Mouse (Mus musculus) hindbrain, embryonic 12.5 days (tissue): ENCODE measurements around the gene Gpkow. TPM values are rescaled to one million over a fixed set of nuclear protein-coding genes. Genes with fewer than 3 reads are reported as not detected.

Experiments
- ATAC-seq: fragments of 200-750 bp; cut with Nextera tagmentation; 2 replicates; pipeline ENCODE4 v1.8.0; 2017; ENCODE audit warnings: moderate TSS enrichment; ENCODE audit not compliant: low FRiP score
- H3K27ac ChIP-seq: fragments of 300-500 bp; sonication (generic); 2 replicates; pipeline ENCODE4 v1.5.1; 2016; ENCODE audit warnings: mild to moderate bottlenecking
- H3K27me3 ChIP-seq: fragments of 300-500 bp; sonication (generic); 2 replicates; pipeline ENCODE4 v1.6.1; 2016; ENCODE audit warnings: mild to moderate bottlenecking
- H3K36me3 ChIP-seq: fragments of 300-500 bp; sonication (generic); 2 replicates; pipeline ENCODE4 v1.6.1; 2016; ENCODE audit warnings: mild to moderate bottlenecking
- H3K4me1 ChIP-seq: fragments of 300-500 bp; sonication (generic); 2 replicates; pipeline ENCODE4 v1.6.1; 2016
- H3K4me2 ChIP-seq: fragments of 300-500 bp; sonication (generic); replicated peaks from 2 replicates; pipeline ENCODE4 v1.6.1; 2016; ENCODE audit warnings: mild to moderate bottlenecking
- H3K4me3 ChIP-seq: fragments of 300-500 bp; sonication (generic); 2 replicates; pipeline ENCODE4 v1.5.1; 2016; ENCODE audit warnings: mild to moderate bottlenecking
- H3K9ac ChIP-seq: fragments of 300-500 bp; sonication (generic); 2 replicates; pipeline ENCODE4 v1.6.1; 2016; ENCODE audit warnings: mild to moderate bottlenecking, moderate library complexity
- H3K9me3 ChIP-seq: fragments of 300-500 bp; sonication (generic); replicated peaks from 2 replicates; pipeline ENCODE4 v1.6.1; 2016; ENCODE audit warnings: mild to moderate bottlenecking
- WGBS: fragments of 180-500 bp; shearing (Covaris S2); methylation state at CpG from one replicate; pipeline ENCODE4 v1.1.7; 2016; 5-methylcytosine and 5-hydroxymethylcytosine counted together
- polyA plus RNA-seq: library from polyadenylated mRNA; unstranded; fragments of >200 nt; fragmentation: Nextera tagmentation; extraction: Ambion mirVana; gene quantifications from 2 replicates; pipeline ENCODE4 v1.2.1, GENCODE M21; 2016

The Gpkow gene
- polyA plus RNA-seq = 45.5 and 46.4 TPM in 2 replicates

- ATAC-seq = peak; percentile 96
- H3K36me3 ChIP-seq = peaks cover 5% of the 10 kb centered on the region; the same call in 1 of the 2 replicates
- peak within 1 kb of the TSS; percentile 56 for H3K4me2 ChIP-seq
- 12% methylated on average over 33 of the region's 33 CpGs for WGBS
- no peaks in the 10 kb centered on the region for H3K9me3 ChIP-seq
- H3K27ac ChIP-seq = no peak within 1 kb of the TSS
- H3K27me3 ChIP-seq = no peaks in the 10 kb centered on the region
- peak within 1 kb of the TSS; percentile 63 for H3K9ac ChIP-seq
- H3K4me3 ChIP-seq = peak within 1 kb of the TSS; percentile 50
- no peaks in the 10 kb centered on the region for H3K4me1 ChIP-seq
Observed at GRCm38 (mm10) chrX:7696954-7697381, at the start of gene Gpkow. Gene Gpkow (plus strand): TSS chrX:7697131.

GRCm38 (mm10) chrX:7648671-7649304 lies 48.1 kb upstream of the Gpkow start:
- H3K27me3 ChIP-seq = no peaks in the 10 kb centered on the region
- peak overlapping the region; percentile 53 for H3K4me2 ChIP-seq
- no peaks in the 10 kb centered on the region for H3K36me3 ChIP-seq
- no peaks in the 10 kb centered on the region for H3K9me3 ChIP-seq
- ATAC-seq = peak; percentile 96
- H3K27ac ChIP-seq = peak overlapping the region; percentile 74
- H3K4me1 ChIP-seq = no peaks in the 10 kb centered on the region
- H3K4me3 ChIP-seq = peak overlapping the region; percentile 35
- WGBS = 19% methylated on average over 25 of the region's 25 CpGs
- peak overlapping the region; percentile 55 for H3K9ac ChIP-seq

- Histone ChIP-seq H3K27ac (no peak within 1 kb of the TSS), H3K4me2 (peak within 1 kb of the TSS; percentile 47)
- no peak for ATAC-seq
Observed at GRCm38 (mm10) chrX:7657221-7657639, 39.7 kb upstream of the Gpkow start, which contains the start of gene Prickle3. Gene Prickle3 (plus strand): TSS chrX:7657260.

GRCm38 (mm10) chrX:7658031-7658784 lies 38.7 kb upstream of the Gpkow start:
- H3K27ac ChIP-seq = no peak overlapping the region
- 0 out of 2 replicates have a peak, but pooled peaks have one; percentile 40 for ATAC-seq
- no peak overlapping the region for H3K4me3 ChIP-seq
- 0 out of 2 replicates have a peak overlapping the region, but pooled peaks have one; percentile 9 for H3K9ac ChIP-seq
- peak overlapping the region; percentile 47; the same call in 1 of the 2 replicates for H3K4me2 ChIP-seq
- no peaks in the 10 kb centered on the region for H3K27me3 ChIP-seq
- H3K4me1 ChIP-seq = peaks cover 5% of the 10 kb centered on the region; the same call in 1 of the 2 replicates
- WGBS = 28% methylated on average over 12 of the region's 15 CpGs
- no peaks in the 10 kb centered on the region for H3K36me3 ChIP-seq
- 0 out of 2 replicates have a peak, but pooled peaks cover 4% of the 10 kb centered on the region for H3K9me3 ChIP-seq

More at GRCm38 (mm10) chrX:7657221-7657639, 39.7 kb upstream of the Gpkow start, which contains the start of gene Prickle3:
- Histone ChIP-seq H3K27me3 (no peaks in the 10 kb centered on the region), H3K9me3 (0 out of 2 replicates have a peak, but pooled peaks cover 4% of the 10 kb centered on the region), H3K4me3 (peak within 1 kb of the TSS; percentile 29), H3K9ac (0 out of 2 replicates have a peak within 1 kb of the TSS, but pooled peaks have one; percentile 32), H3K4me1 (peaks cover 5% of the 10 kb centered on the region; the same call in 1 of the 2 replicates), H3K36me3 (no peaks in the 10 kb centered on the region)
- 27% methylated on average over 26 of the region's 26 CpGs for whole genome bisulfite sequencing

GRCm38 (mm10) chrX:7658785-7659589 lies 37.9 kb upstream of the Gpkow start:
- Histone ChIP-seq H3K4me1 (peaks cover 5% of the 10 kb centered on the region; the same call in 1 of the 2 replicates), H3K4me3 (no peak overlapping the region), H3K36me3 (no peaks in the 10 kb centered on the region), H3K4me2 (peak overlapping the region; percentile 47; the same call in 1 of the 2 replicates), H3K27ac (no peak overlapping the region), H3K27me3 (no peaks in the 10 kb centered on the region), H3K9ac (no peak overlapping the region), H3K9me3 (0 out of 2 replicates have a peak, but pooled peaks cover 4% of the 10 kb centered on the region)
- WGBS = 59% methylated on average over 11 of the region's 11 CpGs
- no peak for ATAC-seq

GRCm38 (mm10) chrX:7661086-7661485 lies 35.8 kb upstream of the Gpkow start:
- WGBS = 70% methylated on average over 4 of the region's 4 CpGs
- Histone ChIP-seq H3K27me3 (no peaks in the 10 kb centered on the region), H3K36me3 (no peaks in the 10 kb centered on the region), H3K4me1 (peaks cover 5% of the 10 kb centered on the region; the same call in 1 of the 2 replicates), H3K9ac (no peak overlapping the region), H3K27ac (no peak overlapping the region), H3K4me3 (no peak overlapping the region), H3K9me3 (0 out of 2 replicates have a peak, but pooled peaks cover 4% of the 10 kb centered on the region), H3K4me2 (no peak overlapping the region)
- no peak for ATAC-seq

- Histone ChIP-seq H3K36me3 (0 out of 2 replicates have a peak, but pooled peaks cover 2% of the 10 kb centered on the region), H3K4me1 (peaks cover 5% of the 10 kb centered on the region; the same call in 1 of the 2 replicates), H3K4me3 (no peak overlapping the region), H3K9me3 (0 out of 2 replicates have a peak, but pooled peaks cover 4% of the 10 kb centered on the region), H3K4me2 (no peak overlapping the region), H3K27me3 (no peaks in the 10 kb centered on the region), H3K9ac (no peak overlapping the region), H3K27ac (no peak overlapping the region)
- 90% methylated on average over 3 of the region's 3 CpGs for WGBS
- ATAC-seq = no peak
Observed at GRCm38 (mm10) chrX:7662936-7663335, 34.0 kb upstream of the Gpkow start.

- no peak overlapping the region for H3K4me3 ChIP-seq
- ATAC-seq = no peak
- WGBS = 85% methylated on average over 11 of the region's 11 CpGs
Observed at GRCm38 (mm10) chrX:7664791-7665190, 32.1 kb upstream of the Gpkow start.

GRCm38 (mm10) chrX:7665739-7666502 lies 31.0 kb upstream of the Gpkow start:
- Histone ChIP-seq H3K4me1 (no peaks in the 10 kb centered on the region), H3K27ac (no peak overlapping the region), H3K4me2 (no peak overlapping the region), H3K9ac (no peak overlapping the region), H3K27me3 (no peaks in the 10 kb centered on the region), H3K9me3 (no peaks in the 10 kb centered on the region), H3K36me3 (0 out of 2 replicates have a peak, but pooled peaks cover 2% of the 10 kb centered on the region), H3K4me3 (no peak overlapping the region)
- ATAC-seq = no peak
- 78% methylated on average over 21 of the region's 21 CpGs for WGBS

More at GRCm38 (mm10) chrX:7664791-7665190, 32.1 kb upstream of the Gpkow start:
- no peaks in the 10 kb centered on the region for H3K4me1 ChIP-seq
- 0 out of 2 replicates have a peak, but pooled peaks cover 2% of the 10 kb centered on the region for H3K36me3 ChIP-seq
- H3K9ac ChIP-seq = no peak overlapping the region
- no peak overlapping the region for H3K4me2 ChIP-seq
- no peak overlapping the region for H3K27ac ChIP-seq
- no peaks in the 10 kb centered on the region for H3K27me3 ChIP-seq
- H3K9me3 ChIP-seq = no peaks in the 10 kb centered on the region

- peak; percentile 79 for ATAC-seq
- H3K4me2 ChIP-seq = peak overlapping the region; percentile 52
- H3K27ac ChIP-seq = no peak overlapping the region
- peak overlapping the region; percentile 13; the same call in 1 of the 2 replicates for H3K9ac ChIP-seq
- no peaks in the 10 kb centered on the region for H3K4me1 ChIP-seq
- peaks cover 4% of the 10 kb centered on the region; the same call in 1 of the 2 replicates for H3K27me3 ChIP-seq
- H3K36me3 ChIP-seq = 0 out of 2 replicates have a peak, but pooled peaks cover 2% of the 10 kb centered on the region
- H3K4me3 ChIP-seq = peak overlapping the region; percentile 36
- no peaks in the 10 kb centered on the region for H3K9me3 ChIP-seq
- WGBS = 32% methylated on average over 15 of the region's 19 CpGs
Observed at GRCm38 (mm10) chrX:7670390-7670881, 26.5 kb upstream of the Gpkow start.
